Mouse (Mus musculus) brain, embryonic 14.5 days (tissue): ENCODE measurements around the gene Itga9.

Experiments
- CTCF ChIP-seq: fragments of 200-500 bp; IDR thresholded peaks from 2 replicates; pipeline ENCODE4 v1.5.1; 2012; ENCODE audit warnings: inconsistent platforms, mild to moderate bottlenecking, moderate library complexity, borderline replicate concordance; ENCODE audit not compliant: insufficient read depth, insufficient read length; ENCODE audit errors: extremely low read depth
- POLR2A ChIP-seq: fragments of 200-500 bp; IDR thresholded peaks from 2 replicates; pipeline ENCODE4 v1.6.1; 2012; ENCODE audit warnings: mild to moderate bottlenecking, inconsistent platforms, borderline replicate concordance; ENCODE audit not compliant: poor library complexity, insufficient read depth, insufficient read length, severe bottlenecking; ENCODE audit errors: extremely low read depth

DNA sequence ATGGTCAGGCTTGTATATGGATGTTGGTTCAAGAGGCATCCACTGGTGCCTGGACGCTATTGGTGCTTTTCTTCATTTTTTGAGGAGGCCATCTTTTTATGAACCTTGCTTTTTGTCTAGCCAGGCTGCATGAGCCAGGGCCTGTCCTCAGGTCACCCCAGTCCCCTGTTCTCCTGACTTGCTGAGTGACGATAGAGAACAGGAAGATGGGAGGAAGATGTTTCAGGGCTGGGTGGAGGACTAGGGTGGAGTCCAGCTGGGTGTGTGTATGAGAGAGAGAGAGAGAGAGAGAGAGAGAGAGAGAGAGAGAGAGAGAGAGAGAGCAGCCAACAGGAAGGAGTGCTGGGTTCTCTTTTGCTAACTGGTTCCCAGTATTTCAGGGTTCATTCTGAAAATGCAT is 130.6 kb downstream of the Itga9 start:
- no peak for TF ChIP-seq CTCF
- TF ChIP-seq POLR2A: no peak
